Mouse (Mus musculus): ENCODE measurements around the gene Acadvl. TPM values are rescaled to one million over a fixed set of nuclear protein-coding genes. Genes with fewer than 3 reads are reported as not detected.

The Acadvl gene
- polyA plus RNA-seq, 1 experiment from 2014 or later = 114 TPM

GRCm38 (mm10) chr11:70012931-70013330 lies 2.3 kb downstream of the Acadvl start:
- ATAC-seq (ENCODE audit: low FRiP score, low TSS enrichment) = no peak
- Histone ChIP-seq H3K27me3 (ENCODE audit: insufficient read depth, low read length) (no peaks in the 10 kb centered on the region), H3K9me3 (ENCODE audit: low read length) (no peaks in the 10 kb centered on the region), H3K9ac (replicated peaks; ENCODE audit: low read length) (no peak overlapping the region), H3K4me3 (ENCODE audit: low read length) (no peak overlapping the region), H3K4me2 (replicated peaks; ENCODE audit: low read depth, low read length) (no peak overlapping the region), H3K36me3 (ENCODE audit: insufficient read depth, low read length) (peaks cover 57% of the 10 kb centered on the region), H3K4me1 (ENCODE audit: insufficient read depth, low read length) (peaks cover 29% of the 10 kb centered on the region), H3K27ac (ENCODE audit: low read length) (no peak overlapping the region)
- 89% methylated on average over 9 of the region's 9 CpGs for WGBS

GRCm38 (mm10) chr11:70010961-70011360 lies 4.2 kb downstream of the Acadvl start:
- Histone ChIP-seq H3K4me1 (ENCODE audit: insufficient read depth, low read length) (peaks cover 16% of the 10 kb centered on the region), H3K27me3 (ENCODE audit: insufficient read depth, low read length) (no peaks in the 10 kb centered on the region), H3K9me3 (ENCODE audit: low read length) (no peaks in the 10 kb centered on the region), H3K36me3 (ENCODE audit: insufficient read depth, low read length) (peaks cover 76% of the 10 kb centered on the region), H3K4me2 (replicated peaks; ENCODE audit: low read depth, low read length) (no peak overlapping the region), H3K27ac (ENCODE audit: low read length) (no peak overlapping the region), H3K9ac (replicated peaks; ENCODE audit: low read length) (no peak overlapping the region), H3K4me3 (ENCODE audit: low read length) (no peak overlapping the region)
- ATAC-seq (ENCODE audit: low FRiP score, low TSS enrichment) = no peak
- 87% methylated on average over 10 of the region's 10 CpGs for WGBS

GRCm38 (mm10) chr11:70010548-70010947 lies 4.7 kb downstream of the Acadvl start:
- ATAC-seq (ENCODE audit: low FRiP score, low TSS enrichment) = no peak
- WGBS = 83% methylated on average over 12 of the region's 12 CpGs
- Histone ChIP-seq H3K9ac (replicated peaks; ENCODE audit: low read length) (no peak overlapping the region), H3K4me2 (replicated peaks; ENCODE audit: low read depth, low read length) (no peak overlapping the region), H3K36me3 (ENCODE audit: insufficient read depth, low read length) (peaks cover 80% of the 10 kb centered on the region), H3K4me1 (ENCODE audit: insufficient read depth, low read length) (peaks cover 14% of the 10 kb centered on the region), H3K27ac (ENCODE audit: low read length) (no peak overlapping the region), H3K27me3 (ENCODE audit: insufficient read depth, low read length) (no peaks in the 10 kb centered on the region), H3K9me3 (ENCODE audit: low read length) (no peaks in the 10 kb centered on the region), H3K4me3 (ENCODE audit: low read length) (no peak overlapping the region)

GRCm38 (mm10) chr11:70010033-70010432 lies 5.2 kb downstream of the Acadvl start:
- no peak overlapping the region for H3K4me2 ChIP-seq (replicated peaks; ENCODE audit: low read depth, low read length)
- 73% methylated on average over 6 of the region's 6 CpGs for WGBS

GRCm38 (mm10) chr11:70005521-70005920 lies 9.7 kb downstream of the Acadvl start:
- peaks cover 61% of the 10 kb centered on the region for H3K36me3 ChIP-seq (ENCODE audit: insufficient read depth, low read length)
- ATAC-seq (ENCODE audit: low FRiP score, low TSS enrichment) = peak; percentile 36; the same call in 1 of the 2 replicates
- 56% methylated on average over 5 of the region's 5 CpGs for WGBS
- H3K9ac ChIP-seq (replicated peaks; ENCODE audit: low read length) = no peak overlapping the region
- H3K4me3 ChIP-seq (ENCODE audit: low read length) = no peak overlapping the region
- H3K27ac ChIP-seq (ENCODE audit: low read length) = no peak overlapping the region
- no peaks in the 10 kb centered on the region for H3K9me3 ChIP-seq (ENCODE audit: low read length)
- H3K4me1 ChIP-seq (ENCODE audit: insufficient read depth, low read length) = peaks cover 25% of the 10 kb centered on the region
- H3K4me2 ChIP-seq (replicated peaks; ENCODE audit: low read depth, low read length) = no peak overlapping the region
- H3K27me3 ChIP-seq (ENCODE audit: insufficient read depth, low read length) = no peaks in the 10 kb centered on the region

More at GRCm38 (mm10) chr11:70010033-70010432, 5.2 kb downstream of the Acadvl start:
- no peaks in the 10 kb centered on the region for H3K27me3 ChIP-seq (ENCODE audit: insufficient read depth, low read length)
- no peak overlapping the region for H3K4me3 ChIP-seq (ENCODE audit: low read length)
- no peak for ATAC-seq (ENCODE audit: low FRiP score, low TSS enrichment)
- no peaks in the 10 kb centered on the region for H3K9me3 ChIP-seq (ENCODE audit: low read length)
- no peak overlapping the region for H3K27ac ChIP-seq (ENCODE audit: low read length)
- peaks cover 12% of the 10 kb centered on the region for H3K4me1 ChIP-seq (ENCODE audit: insufficient read depth, low read length)
- peaks cover 85% of the 10 kb centered on the region for H3K36me3 ChIP-seq (ENCODE audit: insufficient read depth, low read length)
- H3K9ac ChIP-seq (replicated peaks; ENCODE audit: low read length) = no peak overlapping the region

- peaks cover 33% of the 10 kb centered on the region for H3K4me1 ChIP-seq (ENCODE audit: insufficient read depth, low read length)
- H3K36me3 ChIP-seq (ENCODE audit: insufficient read depth, low read length) = peaks cover 54% of the 10 kb centered on the region
- 0 out of 2 replicates have a peak overlapping the region, but pooled peaks have one; percentile 15 for H3K9ac ChIP-seq (replicated peaks; ENCODE audit: low read length)
- peak overlapping the region; percentile 82 for H3K4me2 ChIP-seq (replicated peaks; ENCODE audit: low read depth, low read length)
- H3K4me3 ChIP-seq (ENCODE audit: low read length) = no peak overlapping the region
- 86% methylated on average over 2 of the region's 2 CpGs for WGBS
- H3K27ac ChIP-seq (ENCODE audit: low read length) = no peak overlapping the region
- ATAC-seq (ENCODE audit: low FRiP score, low TSS enrichment) = no peak
- H3K9me3 ChIP-seq (ENCODE audit: low read length) = no peaks in the 10 kb centered on the region
- H3K27me3 ChIP-seq (ENCODE audit: insufficient read depth, low read length) = no peaks in the 10 kb centered on the region
These were observed 12.7 kb downstream of the Acadvl start for GRCm38 (mm10) chr11:70002471-70002870.

GRCm38 (mm10) chr11:70001865-70002264 lies 13.3 kb downstream of the Acadvl start:
- H3K27me3 ChIP-seq (ENCODE audit: insufficient read depth, low read length) = no peaks in the 10 kb centered on the region
- no peaks in the 10 kb centered on the region for H3K9me3 ChIP-seq (ENCODE audit: low read length)
- H3K4me2 ChIP-seq (replicated peaks; ENCODE audit: low read depth, low read length) = peak overlapping the region; percentile 82
- H3K27ac ChIP-seq (ENCODE audit: low read length) = no peak overlapping the region
- H3K9ac ChIP-seq (replicated peaks; ENCODE audit: low read length) = peak overlapping the region; percentile 87
- no peak for ATAC-seq (ENCODE audit: low FRiP score, low TSS enrichment)
- peak overlapping the region; percentile 80 for H3K4me3 ChIP-seq (ENCODE audit: low read length)
- H3K36me3 ChIP-seq (ENCODE audit: insufficient read depth, low read length) = peaks cover 48% of the 10 kb centered on the region
- peaks cover 36% of the 10 kb centered on the region for H3K4me1 ChIP-seq (ENCODE audit: insufficient read depth, low read length)

- Histone ChIP-seq H3K9ac (replicated peaks; ENCODE audit: low read length) (peak overlapping the region; percentile 87), H3K27me3 (ENCODE audit: insufficient read depth, low read length) (no peaks in the 10 kb centered on the region), H3K27ac (ENCODE audit: low read length) (peak overlapping the region; percentile 97), H3K4me1 (ENCODE audit: insufficient read depth, low read length) (peaks cover 36% of the 10 kb centered on the region), H3K9me3 (ENCODE audit: low read length) (no peaks in the 10 kb centered on the region), H3K4me2 (replicated peaks; ENCODE audit: low read depth, low read length) (peak overlapping the region; percentile 82), H3K4me3 (ENCODE audit: low read length) (peak overlapping the region; percentile 80), H3K36me3 (ENCODE audit: insufficient read depth, low read length) (peaks cover 41% of the 10 kb centered on the region)
- no peak for ATAC-seq (ENCODE audit: low FRiP score, low TSS enrichment)
- WGBS = 11% methylated on average over 8 of the region's 8 CpGs
These were observed 14.1 kb downstream of the Acadvl start for GRCm38 (mm10) chr11:70001159-70001558.

- Histone ChIP-seq H3K27me3 (ENCODE audit: insufficient read depth, low read length) (no peaks in the 10 kb centered on the region), H3K9ac (replicated peaks; ENCODE audit: low read length) (peak within 1 kb of the TSS; percentile 87), H3K4me2 (replicated peaks; ENCODE audit: low read depth, low read length) (peak within 1 kb of the TSS; percentile 82), H3K9me3 (ENCODE audit: low read length) (no peaks in the 10 kb centered on the region), H3K27ac (ENCODE audit: low read length) (peak within 1 kb of the TSS; percentile 97), H3K36me3 (ENCODE audit: insufficient read depth, low read length) (peaks cover 34% of the 10 kb centered on the region), H3K4me1 (ENCODE audit: insufficient read depth, low read length) (peaks cover 36% of the 10 kb centered on the region), H3K4me3 (ENCODE audit: low read length) (peak within 1 kb of the TSS; percentile 80)
- 1% methylated on average over 48 of the region's 48 CpGs for WGBS
- ATAC-seq (ENCODE audit: low FRiP score, low TSS enrichment) = peak; percentile 33
These were observed 14.8 kb downstream of the Acadvl start, which contains the start of gene Dvl2 for GRCm38 (mm10) chr11:70000396-70000898. TSS of gene Dvl2 (plus strand) at chr11:70000595.

- no peak overlapping the region for H3K4me3 ChIP-seq (ENCODE audit: low read length)
- H3K4me1 ChIP-seq (ENCODE audit: insufficient read depth, low read length) = peaks cover 41% of the 10 kb centered on the region
- ATAC-seq (ENCODE audit: low FRiP score, low TSS enrichment) = no peak
- no peak overlapping the region for H3K4me2 ChIP-seq (replicated peaks; ENCODE audit: low read depth, low read length)
- no peak overlapping the region for H3K9ac ChIP-seq (replicated peaks; ENCODE audit: low read length)
- WGBS = 60% methylated on average over 8 of the region's 8 CpGs
- no peaks in the 10 kb centered on the region for H3K27me3 ChIP-seq (ENCODE audit: insufficient read depth, low read length)
- no peaks in the 10 kb centered on the region for H3K9me3 ChIP-seq (ENCODE audit: low read length)
- H3K27ac ChIP-seq (ENCODE audit: low read length) = peak overlapping the region; percentile 97
- H3K36me3 ChIP-seq (ENCODE audit: insufficient read depth, low read length) = peaks cover 29% of the 10 kb centered on the region
These were observed 15.5 kb downstream of the Acadvl start for GRCm38 (mm10) chr11:69999666-70000065.
